Mouse (Mus musculus) liver, embryonic 14.5 days (tissue): ENCODE results near the gene Zfp821.

Experiments used
- CTCF ChIP-seq: IDR thresholded peaks from 2 replicates; pipeline ENCODE4 v1.5.1; 2016; ENCODE audit warnings: antibody characterized with exemption, low read depth, control low read depth
- EP300 ChIP-seq: IDR thresholded peaks from 2 replicates; pipeline ENCODE4 v1.6.1; 2016; ENCODE audit warnings: antibody characterized with exemption, low read depth

DNA sequence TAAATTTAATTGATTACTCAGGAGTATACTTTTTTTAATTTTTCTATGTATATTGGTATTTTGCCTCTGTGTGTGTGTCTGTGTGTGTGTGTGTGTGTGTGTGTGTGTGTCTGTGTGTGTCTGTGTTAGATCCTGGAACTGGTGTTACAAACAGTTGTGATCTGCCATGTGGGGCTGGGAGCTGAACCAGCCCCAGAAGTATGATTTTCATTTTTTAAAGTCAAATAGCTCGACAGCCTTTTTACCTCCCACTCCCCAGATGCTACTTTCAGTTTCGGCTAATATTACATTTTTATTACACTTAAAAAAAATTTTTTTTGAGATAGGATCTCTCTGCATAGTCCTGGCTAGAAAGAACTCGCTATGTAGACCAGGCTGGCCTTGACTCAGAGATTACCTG lies 43.0 kb upstream of the Zfp821 start:
- TF ChIP-seq CTCF (no peak), EP300 (no peak)
